Mouse (Mus musculus): ENCODE measurements at regions not wholly inside any gene's neighbourhood (a gene's known extent, or its start where the extent isn't known, plus 50 kb on each side); places are given as distances from the start of the nearest gene placed in this dataset.

GRCm38 (mm10) chr9:113195556-113195955, 512.5 kb downstream of the Pdcd6ip start:
- no peak overlapping the region for H3K27ac ChIP-seq
- H3K4me3 ChIP-seq = no peak overlapping the region
- no peaks in the 10 kb centered on the region for H3K4me1 ChIP-seq
- 93% methylated on average over 4 of the region's 4 CpGs for WGBS
- H3K9me3 ChIP-seq = no peaks in the 10 kb centered on the region
- ATAC-seq (ENCODE audit: insufficient number of reproducible peaks, insufficient read depth, low FRiP score, low TSS enrichment) = no peak
- H3K4me2 ChIP-seq (replicated peaks) = no peak overlapping the region
- no peak overlapping the region for H3K9ac ChIP-seq
- no peaks in the 10 kb centered on the region for H3K36me3 ChIP-seq
- no peaks in the 10 kb centered on the region for H3K27me3 ChIP-seq

DNA sequence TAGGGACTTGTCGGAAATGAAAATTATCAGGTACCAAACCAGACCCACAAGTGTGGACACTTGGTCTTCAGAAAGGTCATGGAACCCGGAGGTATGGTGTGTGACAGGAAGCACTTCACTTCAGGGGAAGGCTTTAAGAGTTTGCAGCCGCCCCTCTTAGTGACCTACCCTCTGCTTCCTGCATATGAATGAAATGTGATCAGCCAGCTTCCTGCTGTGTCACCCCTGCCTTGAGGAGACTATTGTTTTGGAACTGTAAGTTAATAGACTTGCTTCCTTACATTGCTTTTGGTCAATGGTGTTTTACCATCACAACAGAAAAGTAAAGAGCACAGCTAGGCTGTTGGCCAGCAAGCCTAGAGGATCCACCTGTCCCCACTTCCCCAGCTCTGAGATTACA, 515.3 kb downstream of the Pdcd6ip start:
- Histone ChIP-seq H3K9ac (no peak overlapping the region), H3K36me3 (no peaks in the 10 kb centered on the region), H3K27me3 (no peaks in the 10 kb centered on the region), H3K4me1 (no peaks in the 10 kb centered on the region), H3K4me2 (replicated peaks) (no peak overlapping the region), H3K27ac (no peak overlapping the region), H3K4me3 (no peak overlapping the region), H3K9me3 (no peaks in the 10 kb centered on the region)
- no peak for ATAC-seq (ENCODE audit: insufficient number of reproducible peaks, insufficient read depth, low FRiP score, low TSS enrichment)
- WGBS = 51% methylated on average over 3 of the region's 3 CpGs

DNA sequence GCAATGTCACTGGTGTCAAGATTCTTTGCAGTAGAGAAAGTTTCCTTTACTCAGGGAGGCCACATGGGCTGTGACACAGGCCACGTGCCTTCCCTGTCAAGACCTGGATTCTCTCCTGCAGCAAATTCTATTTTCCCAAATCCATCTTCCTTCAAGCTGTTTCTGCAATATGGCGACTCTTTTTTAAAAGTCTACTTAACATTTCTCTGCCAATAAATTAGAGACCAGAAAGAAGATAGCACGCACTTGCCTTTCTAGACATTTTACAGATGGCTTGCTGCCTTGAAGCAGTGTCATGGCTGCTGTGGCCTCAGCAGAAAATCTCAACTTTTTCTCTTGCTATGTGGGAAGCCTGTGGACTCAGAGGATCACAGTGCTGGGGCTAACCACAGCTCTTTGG, 516.9 kb downstream of the Pdcd6ip start:
- no peak overlapping the region for H3K9ac ChIP-seq
- WGBS = 92% methylated on average over 3 of the region's 3 CpGs

DNA sequence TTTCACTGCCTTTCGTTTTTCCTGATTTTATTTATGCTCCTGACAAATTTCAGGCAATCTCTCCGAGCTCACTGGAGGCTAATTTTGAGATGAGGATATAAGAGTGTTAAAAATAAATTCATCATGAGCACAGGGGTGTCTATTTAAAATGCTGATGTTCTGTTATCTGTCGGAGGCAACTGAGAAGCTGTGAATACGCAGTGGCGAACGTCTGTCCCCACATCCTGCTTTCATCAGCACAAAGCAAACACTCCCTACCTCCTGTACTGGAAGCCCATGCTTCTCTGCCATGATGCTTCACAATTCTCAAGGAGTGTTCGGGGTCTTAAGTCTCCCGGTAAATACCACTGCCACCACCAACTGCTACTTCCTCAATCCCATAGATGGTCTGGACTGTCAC, 526.9 kb downstream of the Pdcd6ip start:
- no peak for ATAC-seq (ENCODE audit: insufficient number of reproducible peaks, insufficient read depth, low FRiP score, low TSS enrichment)
- no peak overlapping the region for H3K27ac ChIP-seq
- H3K4me3 ChIP-seq = no peak overlapping the region
- H3K27me3 ChIP-seq = no peaks in the 10 kb centered on the region
- no peaks in the 10 kb centered on the region for H3K36me3 ChIP-seq
- no peak overlapping the region for H3K9ac ChIP-seq
- H3K4me2 ChIP-seq (replicated peaks) = no peak overlapping the region
- H3K4me1 ChIP-seq = 0 out of 2 replicates have a peak, but pooled peaks cover 3% of the 10 kb centered on the region
- H3K9me3 ChIP-seq = no peaks in the 10 kb centered on the region
- WGBS = 83% methylated on average over 8 of the region's 8 CpGs

More for the DNA sequence above, 516.9 kb downstream of the Pdcd6ip start:
- Histone ChIP-seq H3K27ac (no peak overlapping the region), H3K4me3 (no peak overlapping the region), H3K4me2 (replicated peaks) (no peak overlapping the region), H3K9me3 (no peaks in the 10 kb centered on the region), H3K27me3 (no peaks in the 10 kb centered on the region), H3K4me1 (no peaks in the 10 kb centered on the region), H3K36me3 (no peaks in the 10 kb centered on the region)
- no peak for ATAC-seq (ENCODE audit: insufficient number of reproducible peaks, insufficient read depth, low FRiP score, low TSS enrichment)

- no peak overlapping the region for H3K4me2 ChIP-seq (replicated peaks)
- no peak overlapping the region for H3K27ac ChIP-seq
- no peak overlapping the region for H3K4me3 ChIP-seq
- no peaks in the 10 kb centered on the region for H3K27me3 ChIP-seq
- no peaks in the 10 kb centered on the region for H3K9me3 ChIP-seq
- 0 out of 2 replicates have a peak, but pooled peaks cover 3% of the 10 kb centered on the region for H3K4me1 ChIP-seq
- no peaks in the 10 kb centered on the region for H3K36me3 ChIP-seq
- ATAC-seq (ENCODE audit: insufficient number of reproducible peaks, insufficient read depth, low FRiP score, low TSS enrichment) = no peak
- WGBS = 83% methylated on average over 4 of the region's 4 CpGs
- H3K9ac ChIP-seq = no peak overlapping the region
Observed at GRCm38 (mm10) chr9:113177918-113178235, 530.2 kb downstream of the Pdcd6ip start.

DNA sequence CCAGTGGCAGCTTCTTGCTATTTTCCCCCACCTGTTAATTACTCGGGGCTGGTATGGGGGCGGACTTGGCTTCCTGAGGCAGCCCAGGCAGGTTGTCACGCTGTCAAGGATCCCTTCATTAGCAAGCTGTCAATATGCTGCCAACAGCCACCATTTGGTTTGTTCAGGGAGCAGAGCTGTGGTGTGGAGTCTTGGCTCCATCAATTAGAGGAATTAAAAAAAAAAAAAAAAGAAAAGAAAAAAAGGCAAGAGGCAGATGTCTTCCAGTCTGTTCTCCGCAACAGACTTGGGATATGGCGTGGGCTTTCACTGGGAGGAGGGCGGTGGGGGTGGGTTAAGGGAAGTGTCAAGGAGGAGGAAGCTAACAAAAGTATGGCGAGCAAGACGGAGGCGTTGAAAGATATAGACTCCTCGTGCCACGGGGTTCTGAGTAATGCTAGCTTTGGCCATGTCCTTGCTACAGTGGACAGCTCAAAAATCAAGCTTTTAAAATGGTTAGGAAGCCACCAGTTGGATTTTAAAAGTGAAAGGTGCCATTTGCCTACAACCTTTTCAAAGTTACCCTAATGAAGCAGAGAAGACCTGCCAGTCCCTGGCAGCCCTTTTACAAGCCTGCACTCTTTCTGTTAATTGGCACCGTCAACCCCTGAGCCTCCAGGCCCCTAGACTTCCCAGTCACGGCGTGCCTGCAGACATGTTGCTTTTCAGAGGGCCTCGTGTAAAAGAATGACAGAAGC, 530.7 kb downstream of the Pdcd6ip start:
- no peak overlapping the region for H3K27ac ChIP-seq
- H3K9ac ChIP-seq = no peak overlapping the region
- H3K27me3 ChIP-seq = no peaks in the 10 kb centered on the region
- 69% methylated on average over 15 of the region's 15 CpGs for WGBS
- no peaks in the 10 kb centered on the region for H3K36me3 ChIP-seq
- H3K4me1 ChIP-seq = 0 out of 2 replicates have a peak, but pooled peaks cover 3% of the 10 kb centered on the region
- no peak overlapping the region for H3K4me3 ChIP-seq
- ATAC-seq (ENCODE audit: insufficient number of reproducible peaks, insufficient read depth, low FRiP score, low TSS enrichment) = no peak
- no peaks in the 10 kb centered on the region for H3K9me3 ChIP-seq
- H3K4me2 ChIP-seq (replicated peaks) = no peak overlapping the region

DNA sequence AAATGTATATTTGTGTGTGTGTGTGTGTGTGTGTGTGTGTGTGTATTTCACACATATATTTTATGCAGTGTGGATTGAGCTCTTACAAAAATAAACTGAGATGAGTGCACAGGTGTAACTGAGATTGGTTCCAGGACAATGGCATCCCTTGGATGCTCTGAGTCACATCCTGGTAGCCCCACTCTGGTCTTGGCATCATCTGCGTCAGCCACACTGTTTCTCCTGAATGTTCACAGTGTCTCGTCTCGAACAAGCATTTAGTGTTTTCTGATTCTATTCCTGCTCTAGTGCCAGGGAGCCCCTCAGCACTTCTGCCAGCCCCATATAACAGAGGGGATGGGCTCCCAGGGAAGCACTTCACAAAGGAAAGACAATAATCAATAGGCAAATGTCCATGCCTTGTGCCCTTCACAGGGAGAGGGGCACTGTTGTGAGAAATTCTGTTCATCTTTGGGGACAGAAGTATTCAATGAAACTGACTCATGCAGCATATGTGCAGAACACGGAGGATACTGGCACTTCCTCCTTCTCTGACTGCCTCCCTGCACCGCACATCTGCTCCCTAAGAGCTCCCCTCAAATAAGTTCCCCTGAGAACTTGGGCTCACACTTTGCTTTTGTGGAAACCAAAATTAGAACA, 536.2 kb downstream of the Pdcd6ip start:
- H3K4me2 ChIP-seq (replicated peaks) = no peak overlapping the region
- no peak for ATAC-seq (ENCODE audit: insufficient number of reproducible peaks, insufficient read depth, low FRiP score, low TSS enrichment)
- no peaks in the 10 kb centered on the region for H3K36me3 ChIP-seq
- H3K9me3 ChIP-seq = no peaks in the 10 kb centered on the region
- H3K4me1 ChIP-seq = no peaks in the 10 kb centered on the region
- WGBS = 81% methylated on average over 5 of the region's 5 CpGs
- H3K27ac ChIP-seq = no peak overlapping the region
- no peaks in the 10 kb centered on the region for H3K27me3 ChIP-seq
- H3K9ac ChIP-seq = no peak overlapping the region
- no peak overlapping the region for H3K4me3 ChIP-seq

DNA sequence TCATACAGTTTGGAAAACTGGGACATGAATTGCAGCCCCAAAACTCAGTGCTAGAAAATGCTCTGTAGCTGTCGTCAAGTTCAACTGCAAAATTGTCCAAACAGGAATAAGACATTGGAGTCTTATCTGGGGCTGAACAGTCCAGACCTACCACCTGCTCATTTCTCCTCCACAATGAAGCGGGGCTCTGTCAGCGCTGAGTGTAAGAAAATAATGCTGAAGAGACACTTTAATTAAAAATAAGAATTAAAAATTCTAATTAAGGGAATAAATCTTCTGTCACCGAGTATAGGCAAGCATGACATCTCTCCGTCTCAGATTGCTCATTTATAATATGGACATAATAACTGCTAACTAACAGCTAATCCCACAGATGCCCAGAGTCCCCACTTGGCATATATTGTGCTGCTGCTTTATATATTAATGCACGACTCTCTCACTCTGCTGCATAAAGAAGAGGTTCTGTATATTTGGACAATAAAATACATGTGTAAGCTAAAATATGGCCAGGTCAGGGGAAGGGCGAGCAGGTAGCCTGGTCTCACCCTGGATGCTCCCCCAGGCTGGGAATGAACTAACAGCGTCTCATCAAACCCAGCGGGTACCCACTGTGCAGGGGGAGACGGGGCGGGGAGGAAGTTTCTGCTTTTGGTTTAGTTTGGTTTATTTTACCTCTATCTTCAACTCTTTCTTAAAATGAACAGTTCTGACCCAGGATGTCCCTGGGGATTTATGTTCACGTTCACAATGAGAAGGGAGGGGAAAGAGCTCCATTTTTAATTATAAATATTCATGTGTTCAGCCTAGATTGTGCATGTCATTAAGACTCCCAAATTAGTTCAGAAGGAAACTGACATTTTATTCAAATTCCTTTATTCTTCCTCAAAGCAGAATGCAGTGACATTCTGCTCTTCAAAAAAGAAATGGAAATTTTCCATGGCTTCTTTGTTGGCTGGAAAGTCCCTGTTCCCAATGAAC, 544.9 kb downstream of the Pdcd6ip start:
- H3K9ac ChIP-seq = no peak overlapping the region
- no peak overlapping the region for H3K27ac ChIP-seq
- ATAC-seq (ENCODE audit: insufficient number of reproducible peaks, insufficient read depth, low FRiP score, low TSS enrichment) = no peak
- H3K4me1 ChIP-seq = 0 out of 2 replicates have a peak, but pooled peaks cover 4% of the 10 kb centered on the region
- no peaks in the 10 kb centered on the region for H3K27me3 ChIP-seq
- WGBS = 76% methylated on average over 12 of the region's 12 CpGs
- H3K4me3 ChIP-seq = no peak overlapping the region
- no peaks in the 10 kb centered on the region for H3K9me3 ChIP-seq
- no peak overlapping the region for H3K4me2 ChIP-seq (replicated peaks)
- H3K36me3 ChIP-seq = no peaks in the 10 kb centered on the region

DNA sequence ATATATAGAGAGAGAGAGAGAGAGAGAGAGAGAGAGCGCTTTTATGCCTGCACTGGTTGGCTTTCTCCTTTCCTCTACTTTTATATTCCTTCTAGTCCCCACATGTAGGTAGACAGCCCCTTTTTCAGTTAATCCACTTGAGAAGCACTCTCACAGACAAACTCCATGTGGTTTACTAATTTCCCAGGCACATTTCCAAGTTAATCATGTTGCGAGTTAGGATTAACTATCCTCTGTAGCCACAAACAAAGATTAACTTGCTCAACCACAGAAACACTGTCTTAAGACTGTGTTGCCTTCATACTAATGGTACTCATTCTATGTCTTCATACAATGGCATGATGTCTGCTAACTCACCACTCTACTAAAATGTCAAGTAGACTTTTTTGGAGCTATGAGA, 548.0 kb downstream of the Pdcd6ip start:
- ATAC-seq (ENCODE audit: insufficient number of reproducible peaks, insufficient read depth, low FRiP score, low TSS enrichment) = no peak
- 89% methylated on average over 1 of the region's 2 CpGs for WGBS
- Histone ChIP-seq H3K4me3 (no peak overlapping the region), H3K27ac (no peak overlapping the region), H3K27me3 (no peaks in the 10 kb centered on the region), H3K4me1 (0 out of 2 replicates have a peak, but pooled peaks cover 7% of the 10 kb centered on the region), H3K4me2 (replicated peaks) (no peak overlapping the region), H3K9me3 (no peaks in the 10 kb centered on the region), H3K9ac (no peak overlapping the region), H3K36me3 (no peaks in the 10 kb centered on the region)

GRCm38 (mm10) chr9:113158080-113158479, 550.0 kb downstream of the Pdcd6ip start:
- Histone ChIP-seq H3K36me3 (no peaks in the 10 kb centered on the region), H3K4me2 (replicated peaks) (no peak overlapping the region), H3K4me1 (0 out of 2 replicates have a peak, but pooled peaks cover 7% of the 10 kb centered on the region), H3K9me3 (no peaks in the 10 kb centered on the region), H3K27ac (no peak overlapping the region), H3K27me3 (no peaks in the 10 kb centered on the region), H3K4me3 (no peak overlapping the region), H3K9ac (no peak overlapping the region)
- no peak for ATAC-seq (ENCODE audit: insufficient number of reproducible peaks, insufficient read depth, low FRiP score, low TSS enrichment)
- WGBS = 80% methylated on average over 6 of the region's 6 CpGs

- Histone ChIP-seq H3K36me3 (no peaks in the 10 kb centered on the region), H3K9me3 (no peaks in the 10 kb centered on the region), H3K9ac (no peak overlapping the region), H3K4me1 (0 out of 2 replicates have a peak, but pooled peaks cover 7% of the 10 kb centered on the region), H3K4me2 (replicated peaks) (no peak overlapping the region), H3K27me3 (no peaks in the 10 kb centered on the region), H3K4me3 (no peak overlapping the region), H3K27ac (no peak overlapping the region)
- ATAC-seq (ENCODE audit: insufficient number of reproducible peaks, insufficient read depth, low FRiP score, low TSS enrichment) = 0 out of 2 replicates have a peak, but pooled peaks have one; percentile 75
- 53% methylated on average over 17 of the region's 17 CpGs for WGBS
Observed at GRCm38 (mm10) chr9:113157474-113158076, 550.5 kb downstream of the Pdcd6ip start.
